Mouse (Mus musculus): ENCODE measurements around the gene Btbd35f11. TPM values are rescaled to one million over a fixed set of nuclear protein-coding genes. Genes with fewer than 3 reads are reported as not detected.
"Not testable (repeated sequence)": the region's sequence is repeated elsewhere in the genome, so short reads cannot be mapped to it uniquely, and the experiment has no call there.

The Btbd35f11 gene
- not detected in 2 replicates for polyA plus RNA-seq (2016; fragmentation: Nextera tagmentation; extraction: Ambion mirVana)

- not testable (repeated sequence) for H3K9ac ChIP-seq (replicated peaks); H3K9me3 ChIP-seq; H3K27ac ChIP-seq; H3K4me3 ChIP-seq (replicated peaks); H3K27me3 ChIP-seq; H3K36me3 ChIP-seq; ATAC-seq (ENCODE audit: insufficient number of reproducible peaks, insufficient read depth, low FRiP score, low TSS enrichment, low read depth); H3K4me2 ChIP-seq; H3K4me1 ChIP-seq (replicated peaks)
- 50% methylated on average over 1 of the region's 3 CpGs for WGBS
Measured at GRCm38 (mm10) chrX:3443590-3443989, at the start of gene Btbd35f11. TSS of gene Btbd35f11 (minus strand) at chrX:3443690.

- ATAC-seq (ENCODE audit: insufficient number of reproducible peaks, insufficient read depth, low FRiP score, low TSS enrichment, low read depth); H3K4me2 ChIP-seq; H3K36me3 ChIP-seq; H3K9ac ChIP-seq (replicated peaks); H3K27me3 ChIP-seq; H3K27ac ChIP-seq; H3K4me1 ChIP-seq (replicated peaks); H3K9me3 ChIP-seq; H3K4me3 ChIP-seq (replicated peaks): not testable (repeated sequence)
- WGBS, result 100% methylated on average over 1 of the region's 2 CpGs
Measured at GRCm38 (mm10) chrX:3409946-3410345, 33.5 kb downstream of the Btbd35f11 start.

Other genes with a start within 250 kb of the Btbd35f11 start
- gene Btbd35f24, start 247.9 kb downstream of the Btbd35f11 start, polyA plus RNA-seq (2016; fragmentation: Nextera tagmentation; extraction: Ambion mirVana), result not detected in 2 replicates